Mouse (Mus musculus): ENCODE data around the gene Vpreb1. TPM values are rescaled to one million over a fixed set of nuclear protein-coding genes. Genes with fewer than 3 reads are reported as not detected.
A peak's percentile ranks its signal among the peaks of the same experiment; 100 is the strongest.
"Not testable (repeated sequence)": the region's sequence is repeated elsewhere in the genome, so short reads cannot be mapped to it uniquely, and the experiment has no call there.

Vpreb1 gene
- polyA plus RNA-seq, 1 experiment from 2014 or later = 1.3 TPM

- WGBS (ENCODE audit: insufficient replicate concordance) = 86% methylated on average over 7 of the region's 7 CpGs
- H3K36me3 ChIP-seq = peaks cover 66% of the 10 kb centered on the region
Observed at GRCm38 (mm10) chr16:16892366-16892765, 21.7 kb upstream of the Vpreb1 start.

GRCm38 (mm10) chr16:16888341-16888740 lies 17.7 kb upstream of the Vpreb1 start:
- H3K36me3 ChIP-seq = peaks cover 100% of the 10 kb centered on the region
- WGBS (ENCODE audit: insufficient replicate concordance) = 83% methylated on average over 1 of the region's 1 CpGs
- no peak for ATAC-seq (ENCODE audit: low read depth)

More at GRCm38 (mm10) chr16:16892366-16892765, 21.7 kb upstream of the Vpreb1 start:
- no peak for ATAC-seq (ENCODE audit: low read depth)
- H3K27ac ChIP-seq = no peak overlapping the region
- no peak overlapping the region for H3K4me2 ChIP-seq
- no peaks in the 10 kb centered on the region for H3K9me3 ChIP-seq (replicated peaks)
- H3K4me1 ChIP-seq (replicated peaks) = peaks cover 14% of the 10 kb centered on the region
- no peak for DNase-seq
- no peak overlapping the region for H3K4me3 ChIP-seq (replicated peaks)
- no peaks in the 10 kb centered on the region for H3K27me3 ChIP-seq
- H3K9ac ChIP-seq = no peak overlapping the region

GRCm38 (mm10) chr16:16879025-16879424 lies 8.4 kb upstream of the Vpreb1 start:
- Histone ChIP-seq H3K4me2 (no peak overlapping the region), H3K36me3 (peaks cover 93% of the 10 kb centered on the region), H3K27ac (no peak overlapping the region), H3K27me3 (no peaks in the 10 kb centered on the region), H3K4me1 (replicated peaks) (no peaks in the 10 kb centered on the region), H3K9me3 (replicated peaks) (no peaks in the 10 kb centered on the region), H3K9ac (no peak overlapping the region), H3K4me3 (replicated peaks) (no peak overlapping the region)
- ATAC-seq (ENCODE audit: low read depth) = no peak
- no peak for DNase-seq
- WGBS (ENCODE audit: insufficient replicate concordance) = 74% methylated on average over 5 of the region's 5 CpGs

More at GRCm38 (mm10) chr16:16888341-16888740, 17.7 kb upstream of the Vpreb1 start:
- H3K27ac ChIP-seq = no peak overlapping the region
- no peaks in the 10 kb centered on the region for H3K27me3 ChIP-seq
- no peak for DNase-seq
- no peak overlapping the region for H3K4me2 ChIP-seq
- H3K4me1 ChIP-seq (replicated peaks) = no peaks in the 10 kb centered on the region
- no peak overlapping the region for H3K4me3 ChIP-seq (replicated peaks)
- no peaks in the 10 kb centered on the region for H3K9me3 ChIP-seq (replicated peaks)
- H3K9ac ChIP-seq = no peak overlapping the region

GRCm38 (mm10) chr16:16870241-16870616 lies 414 bp downstream of the Vpreb1 start:
- 36% methylated on average over 7 of the region's 7 CpGs for WGBS (ENCODE audit: insufficient replicate concordance)
- Histone ChIP-seq H3K27me3 (no peaks in the 10 kb centered on the region), H3K27ac (peak overlapping the region; percentile 91; the same call in 1 of the 2 replicates), H3K36me3 (peaks cover 12% of the 10 kb centered on the region), H3K4me1 (replicated peaks) (peaks cover 15% of the 10 kb centered on the region), H3K4me2 (peak overlapping the region; percentile 79), H3K9ac (peak overlapping the region; percentile 92), H3K9me3 (replicated peaks) (no peaks in the 10 kb centered on the region), H3K4me3 (replicated peaks) (peak overlapping the region; percentile 90)
- ATAC-seq (ENCODE audit: low read depth) (no peak), DNase-seq (no peak)

- no peak for DNase-seq
- H3K27ac ChIP-seq = no peak overlapping the region
Observed at GRCm38 (mm10) chr16:16865696-16866561, 4.7 kb downstream of the Vpreb1 start.

GRCm38 (mm10) chr16:16865217-16865616 lies 5.4 kb downstream of the Vpreb1 start:
- Histone ChIP-seq H3K36me3 (no peaks in the 10 kb centered on the region), H3K9me3 (replicated peaks) (no peaks in the 10 kb centered on the region), H3K4me3 (replicated peaks) (no peak overlapping the region), H3K4me1 (replicated peaks) (no peaks in the 10 kb centered on the region), H3K4me2 (no peak overlapping the region), H3K9ac (no peak overlapping the region), H3K27me3 (no peaks in the 10 kb centered on the region), H3K27ac (no peak overlapping the region)
- ATAC-seq (ENCODE audit: low read depth) (no peak), DNase-seq (no peak)

More at GRCm38 (mm10) chr16:16865696-16866561, 4.7 kb downstream of the Vpreb1 start:
- Histone ChIP-seq H3K36me3 (no peaks in the 10 kb centered on the region), H3K4me3 (replicated peaks) (no peak overlapping the region), H3K4me1 (replicated peaks) (no peaks in the 10 kb centered on the region), H3K9me3 (replicated peaks) (no peaks in the 10 kb centered on the region), H3K4me2 (no peak overlapping the region), H3K9ac (no peak overlapping the region), H3K27me3 (no peaks in the 10 kb centered on the region)
- WGBS (ENCODE audit: insufficient replicate concordance) = 18% methylated on average over 4 of the region's 5 CpGs
- no peak for ATAC-seq (ENCODE audit: low read depth)

- Histone ChIP-seq H3K36me3 (no peaks in the 10 kb centered on the region), H3K27me3 (no peaks in the 10 kb centered on the region), H3K4me3 (replicated peaks) (no peak within 1 kb of the TSS), H3K4me2 (no peak within 1 kb of the TSS), H3K9ac (no peak within 1 kb of the TSS), H3K4me1 (replicated peaks) (no peaks in the 10 kb centered on the region), H3K9me3 (replicated peaks) (no peaks in the 10 kb centered on the region), H3K27ac (no peak within 1 kb of the TSS)
- WGBS (ENCODE audit: insufficient replicate concordance) = 57% methylated on average over 2 of the region's 2 CpGs
- no peak for DNase-seq
- no peak for ATAC-seq (ENCODE audit: low read depth)
Observed at GRCm38 (mm10) chr16:16863978-16864377, 6.7 kb downstream of the Vpreb1 start, which contains the start of gene Igll1. Igll1 (minus strand) TSS chr16:16863985.

- no peaks in the 10 kb centered on the region for H3K9me3 ChIP-seq (replicated peaks)
- no peak overlapping the region for H3K27ac ChIP-seq
- no peaks in the 10 kb centered on the region for H3K4me1 ChIP-seq (replicated peaks)
- DNase-seq = no peak
- WGBS (ENCODE audit: insufficient replicate concordance) = 54% methylated on average over 3 of the region's 3 CpGs
- no peak overlapping the region for H3K4me3 ChIP-seq (replicated peaks)
- H3K36me3 ChIP-seq = no peaks in the 10 kb centered on the region
- ATAC-seq (ENCODE audit: low read depth) = no peak
- H3K27me3 ChIP-seq = no peaks in the 10 kb centered on the region
- no peak overlapping the region for H3K9ac ChIP-seq
- no peak overlapping the region for H3K4me2 ChIP-seq
Observed at GRCm38 (mm10) chr16:16862288-16862687, 8.4 kb downstream of the Vpreb1 start.

- Histone ChIP-seq H3K27me3 (no peaks in the 10 kb centered on the region), H3K9me3 (replicated peaks) (no peaks in the 10 kb centered on the region), H3K27ac (no peak overlapping the region), H3K4me3 (replicated peaks) (no peak overlapping the region), H3K4me2 (no peak overlapping the region), H3K4me1 (replicated peaks) (no peaks in the 10 kb centered on the region), H3K36me3 (no peaks in the 10 kb centered on the region), H3K9ac (no peak overlapping the region)
- ATAC-seq (ENCODE audit: low read depth) = no peak
- WGBS (ENCODE audit: insufficient replicate concordance) = 57% methylated on average over 13 of the region's 13 CpGs
- no peak for DNase-seq
Observed at GRCm38 (mm10) chr16:16856731-16857476, 13.7 kb downstream of the Vpreb1 start.

GRCm38 (mm10) chr16:16856054-16856453 lies 14.6 kb downstream of the Vpreb1 start:
- H3K9ac ChIP-seq; H3K4me1 ChIP-seq (replicated peaks); ATAC-seq (ENCODE audit: low read depth); H3K36me3 ChIP-seq; H3K27me3 ChIP-seq; H3K4me3 ChIP-seq (replicated peaks); H3K4me2 ChIP-seq; H3K9me3 ChIP-seq (replicated peaks); H3K27ac ChIP-seq; DNase-seq: not testable (repeated sequence)
- 66% methylated on average over 9 of the region's 9 CpGs for WGBS (ENCODE audit: insufficient replicate concordance)

- no peaks in the 10 kb centered on the region for H3K27me3 ChIP-seq
- 59% methylated on average over 1 of the region's 1 CpGs for WGBS (ENCODE audit: insufficient replicate concordance)
- H3K36me3 ChIP-seq = no peaks in the 10 kb centered on the region
- H3K4me3 ChIP-seq (replicated peaks) = no peak overlapping the region
- H3K27ac ChIP-seq = no peak overlapping the region
- H3K4me1 ChIP-seq (replicated peaks) = no peaks in the 10 kb centered on the region
- ATAC-seq (ENCODE audit: low read depth) (no peak), DNase-seq (no peak)
- no peak overlapping the region for H3K9ac ChIP-seq
- H3K4me2 ChIP-seq = no peak overlapping the region
- H3K9me3 ChIP-seq (replicated peaks) = no peaks in the 10 kb centered on the region
Observed at GRCm38 (mm10) chr16:16855541-16855940, 15.1 kb downstream of the Vpreb1 start.

Measured in liver, embryonic 13.5 days (tissue).